ENCODE assay signal across 30 mouse cellular contexts in the genomic region with DNA sequence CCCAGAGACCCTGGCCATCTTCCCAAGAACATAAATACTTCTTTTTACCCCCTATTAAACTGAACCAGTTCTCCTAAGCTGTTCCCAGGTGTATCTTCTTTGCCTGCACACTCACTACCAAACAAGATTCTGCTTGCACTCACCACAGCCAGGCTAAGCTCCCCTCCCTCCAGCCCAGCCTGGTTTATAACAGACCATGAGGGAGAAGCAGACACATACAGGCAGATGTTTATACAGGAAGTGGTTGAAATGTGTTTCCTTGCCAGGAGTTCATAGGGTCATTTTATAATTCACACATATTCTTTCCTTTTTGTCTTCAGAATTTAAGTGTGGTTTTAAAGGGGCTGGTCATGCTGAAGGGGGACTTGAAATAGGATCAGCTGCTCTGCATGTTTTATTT.
DNase-seq lines count a peak whose midpoint lies in the region; ATAC-seq and TF ChIP-seq lines count a peak whose summit lies in the region.
"Had no signal": no experiment of that assay in that cellular context is flagged by ENCODE, and none has a peak within 500 bp of the region (broad histone marks: within the 10 kb centered on the region; RNA-seq: fewer than 3 reads in every experiment).

No protein-coding gene starts in this region.

- ATAC-seq in lung, embryonic 14.5 days (ENCODE audit: insufficient read depth): no peak
- ATAC-seq in hematopoietic stem cell, adult 5-6 weeks (replicated peaks in 1 of 2; ENCODE audit: insufficient read depth in 1 of 2, low FRiP score in 2 of 2, low TSS enrichment in 1 of 2, low read depth in 1 of 2, poor library complexity in 2 of 2, severe bottlenecking in 2 of 2): peak; percentile 94 to 98
- ATAC-seq: activated CD4-positive, CD25-positive, alpha-beta regulatory T cell, adult 4 months; CD4-positive, CD25-positive, alpha-beta regulatory T cell, adult 4 months; forebrain, embryonic 14.5 days; forebrain, embryonic 16.5 days; Patski had no signal

- no peak overlapping the region for H3K4me3 ChIP-seq in lung, embryonic 14.5 days (ENCODE audit: low read depth, low read length)
- H3K4me3 ChIP-seq: embryonic facial prominence, embryonic 13.5 days; embryonic facial prominence, embryonic 15.5 days; erythroblast, embryonic 14.5 days; forebrain, embryonic 10.5 days; forebrain, embryonic 12.5 days had no signal

- DNase-seq in lung, embryonic 14.5 days: peak; percentile 13
- no peak for DNase-seq in lung, postnatal 36 days
- DNase-seq in c-Kit-positive CD71-negative TER-119-negative erythroid progenitor cells, embryonic 14.5 days (ENCODE audit: low read depth): peak; percentile 9
- peak; percentile 11 to 38 for DNase-seq in natural killer cell, adult 2 months (ENCODE audit: low spot score in 2 of 2)
- no peak for DNase-seq in right cerebral cortex, postnatal 36 days (ENCODE audit: low spot score in 2 of 2)
- DNase-seq in adipocyte (ENCODE audit: low spot score) (no peak), liver (no peak)
- DNase-seq: adrenal gland, adult 2 months; adrenal gland, postnatal 10 days; adrenal gland, postnatal 25 days; B cell, adult 2 months; cerebellum, adult 11-12 months; cerebellum, adult 2 months; cerebellum, adult 9-10 months; cerebellum, postnatal 10 days; cerebellum, postnatal 25 days; embryo, embryonic 11 days had no signal

- H3K9ac ChIP-seq in lung, embryonic 14.5 days: no peak overlapping the region
- H3K9ac ChIP-seq: embryonic facial prominence, embryonic 13.5 days; embryonic facial prominence, embryonic 15.5 days; forebrain, embryonic 12.5 days had no signal

- no peaks in the 10 kb centered on the region for H3K27me3 ChIP-seq in lung, embryonic 14.5 days (ENCODE audit: insufficient read depth, low read length)
- H3K27me3 ChIP-seq: CH12.LX; embryonic facial prominence, embryonic 13.5 days; embryonic facial prominence, embryonic 15.5 days; forebrain, embryonic 12.5 days; Patski had no signal

- no peaks in the 10 kb centered on the region for H3K4me1 ChIP-seq in lung, embryonic 14.5 days (ENCODE audit: insufficient read depth)
- H3K4me1 ChIP-seq: embryonic facial prominence, embryonic 13.5 days; embryonic facial prominence, embryonic 15.5 days; forebrain, embryonic 10.5 days; forebrain, embryonic 12.5 days had no signal

- no peak overlapping the region for H3K27ac ChIP-seq in lung, embryonic 14.5 days (ENCODE audit: low read depth)
- H3K27ac ChIP-seq: embryonic facial prominence, embryonic 13.5 days; embryonic facial prominence, embryonic 15.5 days; forebrain, embryonic 10.5 days; forebrain, embryonic 12.5 days had no signal

- H3K4me2 ChIP-seq in lung, embryonic 14.5 days: no peak overlapping the region
- H3K4me2 ChIP-seq: embryonic facial prominence, embryonic 13.5 days; embryonic facial prominence, embryonic 15.5 days; forebrain, embryonic 12.5 days had no signal

- no peaks in the 10 kb centered on the region for H3K9me3 ChIP-seq in lung, embryonic 14.5 days (ENCODE audit: low read depth, low read length)
- H3K9me3 ChIP-seq: embryonic facial prominence, embryonic 13.5 days; embryonic facial prominence, embryonic 15.5 days; forebrain, embryonic 10.5 days; forebrain, embryonic 12.5 days; G1E had no signal

- H3K36me3 ChIP-seq in lung, embryonic 14.5 days (ENCODE audit: insufficient read depth): no peaks in the 10 kb centered on the region
- H3K36me3 ChIP-seq: embryonic facial prominence, embryonic 13.5 days; embryonic facial prominence, embryonic 15.5 days; forebrain, embryonic 10.5 days; forebrain, embryonic 12.5 days; G1E had no signal

- no peak for TF ChIP-seq CTCF in lung, embryonic 14.5 days (IDR thresholded peaks at IDR 0.05; ENCODE audit: low read depth)

Comparison
In these comparisons a context has a peak if more than half of its experiments do, and no peak if none do; other contexts are left out.
1. DNase-seq: peak in lung, embryonic 14.5 days (single experiment), c-Kit-positive CD71-negative TER-119-negative erythroid progenitor cells, embryonic 14.5 days (single experiment) and natural killer cell, adult 2 months (2 of 2); none in lung, postnatal 36 days (single experiment), right cerebral cortex, postnatal 36 days (0 of 2), adipocyte (single experiment) and liver (single experiment).